In the genomic region with DNA sequence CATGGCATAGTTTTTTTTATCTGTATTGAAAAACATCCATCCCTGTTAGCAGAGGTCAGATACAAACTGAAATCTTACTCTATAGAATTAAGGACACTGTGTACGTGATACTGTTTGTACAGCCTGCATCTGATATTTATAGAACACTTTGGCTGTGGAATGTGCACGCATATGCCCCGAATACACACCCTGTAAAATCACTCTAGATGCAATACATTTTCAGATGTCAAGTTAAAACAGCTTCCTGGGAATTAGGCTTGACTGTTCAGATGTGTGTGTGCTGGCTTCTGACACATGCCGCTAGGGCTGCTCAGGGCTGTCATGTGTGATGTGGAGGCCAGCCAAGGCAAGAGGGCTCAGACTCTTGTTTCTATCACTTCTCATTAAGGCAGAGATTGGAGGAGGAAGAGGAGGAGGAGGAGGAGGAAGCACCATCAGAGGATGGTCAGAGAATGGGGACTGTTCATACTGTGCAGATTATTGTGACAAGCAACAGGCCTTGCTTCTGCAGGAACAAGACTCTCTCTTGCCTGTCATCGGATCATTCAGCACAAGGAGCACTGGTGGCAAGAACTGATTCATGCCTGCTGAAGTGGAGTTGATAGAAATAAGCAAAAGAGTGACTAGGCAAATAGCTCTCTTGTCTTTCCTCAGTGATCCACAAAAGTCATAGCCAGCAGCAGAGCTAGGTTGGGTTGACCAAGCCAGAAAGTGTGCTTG, we compare ENCODE assay signal across 16 mouse cellular contexts.
DNase-seq lines count a peak whose midpoint lies in the region; ATAC-seq and TF ChIP-seq lines count a peak whose summit lies in the region.
"Had no signal": no experiment of that assay in that cellular context is flagged by ENCODE, and none has a peak within 500 bp of the region (broad histone marks: within the 10 kb centered on the region; RNA-seq: fewer than 3 reads in every experiment).

No protein-coding gene starts in this region.

- H3K27me3 ChIP-seq in kidney, embryonic 16.5 days (ENCODE audit: insufficient read depth, low read length): no peaks in the 10 kb centered on the region
- no peaks in the 10 kb centered on the region for H3K27me3 ChIP-seq in kidney, adult 2 months (replicated peaks; ENCODE audit: control insufficient read depth, insufficient read depth, low read length)
- H3K27me3 ChIP-seq in stomach, postnatal 0 days (ENCODE audit: control insufficient read depth, insufficient read depth, low read length): no peaks in the 10 kb centered on the region

- no peaks in the 10 kb centered on the region for H3K9me3 ChIP-seq in kidney, embryonic 16.5 days (ENCODE audit: low read length)
- H3K9me3 ChIP-seq in stomach, postnatal 0 days (ENCODE audit: control insufficient read depth, low read length): no peaks in the 10 kb centered on the region

- no peaks in the 10 kb centered on the region for H3K36me3 ChIP-seq in kidney, embryonic 16.5 days (ENCODE audit: insufficient read depth, low read length)
- H3K36me3 ChIP-seq in kidney, adult 2 months (ENCODE audit: control insufficient read depth, insufficient read depth, low read length): no peaks in the 10 kb centered on the region
- H3K36me3 ChIP-seq in stomach, postnatal 0 days (ENCODE audit: control insufficient read depth, insufficient read depth, low read length): no peaks in the 10 kb centered on the region

- no peak overlapping the region for H3K27ac ChIP-seq in kidney, embryonic 16.5 days (ENCODE audit: low read length)
- no peak overlapping the region for H3K27ac ChIP-seq in kidney, adult 2 months (ENCODE audit: insufficient read depth, low read depth, low read length)
- H3K27ac ChIP-seq in stomach, postnatal 0 days (replicated peaks): peak overlapping the region; percentile 71

- WGBS in kidney, embryonic 16.5 days: 58% methylated on average over 5 of the region's 5 CpGs
- WGBS in kidney, adult 2 months: 77% methylated on average over 5 of the region's 5 CpGs
- 22% methylated on average over 5 of the region's 5 CpGs for WGBS in stomach, postnatal 0 days

- TF ChIP-seq CTCF in kidney, adult 2 months (conservative IDR thresholded peaks at IDR 0.05; ENCODE audit: insufficient read depth, insufficient read length, low read depth, low read length): no peak
- peak; percentile 34; the same call in 1 of the 2 replicates for TF ChIP-seq CTCF in stomach, postnatal 0 days (IDR thresholded peaks at IDR 0.05; ENCODE audit: low read depth)

- no peak overlapping the region for H3K4me3 ChIP-seq in kidney, embryonic 16.5 days (ENCODE audit: low read length)
- H3K4me3 ChIP-seq in kidney, adult 2 months (ENCODE audit: insufficient read depth, low read depth, low read length): no peak overlapping the region
- H3K4me3 ChIP-seq in stomach, postnatal 0 days (ENCODE audit: low read depth, low read length): no peak overlapping the region

- H3K4me1 ChIP-seq in kidney, embryonic 16.5 days (ENCODE audit: insufficient read depth, low read length): no peaks in the 10 kb centered on the region
- no peaks in the 10 kb centered on the region for H3K4me1 ChIP-seq in kidney, adult 2 months (ENCODE audit: control insufficient read depth, insufficient read depth, low read length)
- H3K4me1 ChIP-seq in stomach, postnatal 0 days (replicated peaks; ENCODE audit: control insufficient read depth, insufficient read depth): peaks cover 3% of the 10 kb centered on the region

- no peak overlapping the region for H3K4me2 ChIP-seq in kidney, embryonic 16.5 days (replicated peaks; ENCODE audit: low read depth, low read length)
- no peak overlapping the region for H3K4me2 ChIP-seq in stomach, postnatal 0 days (replicated peaks; ENCODE audit: low read depth)

- DNase-seq in gastrocnemius, postnatal 25 days: peak; percentile 3
- no peak for DNase-seq in gastrocnemius, adult 18-20 months (ENCODE audit: low spot score)
- no peak for DNase-seq in kidney, adult 2 months
- peak; percentile 21 for DNase-seq in testis, postnatal 10 days (ENCODE audit: low spot score)
- no peak for DNase-seq in testis, postnatal 14 days (ENCODE audit: low spot score)
- DNase-seq in stomach, postnatal 0 days (ENCODE audit: low spot score): peak; percentile 22
- no peak for DNase-seq in cerebellum, adult 18-20 months
- DNase-seq: adrenal gland, adult 8-10 months; cerebellum, postnatal 10 days; gastrocnemius, postnatal 14 days; left cerebral cortex, postnatal 4 days; lung, adult 2 months; midbrain, embryonic 14.5 days; spleen, adult 18-20 months had no signal

- no peak for TF ChIP-seq POLR2A in kidney, adult 2 months (IDR thresholded peaks at IDR 0.05; ENCODE audit: low read depth, low read length)

- ATAC-seq in kidney, embryonic 16.5 days (ENCODE audit: low FRiP score, low TSS enrichment): 0 out of 2 replicates have a peak, but pooled peaks have one; percentile 19
- ATAC-seq in stomach, postnatal 0 days (ENCODE audit: low FRiP score, low TSS enrichment): peak; percentile 49
- ATAC-seq: forebrain, embryonic 14.5 days had no signal

- no peak overlapping the region for H3K9ac ChIP-seq in kidney, embryonic 16.5 days (replicated peaks; ENCODE audit: low read length)
- no peak overlapping the region for H3K9ac ChIP-seq in stomach, postnatal 0 days (ENCODE audit: low read length)

- peak; percentile 74 for TF ChIP-seq EP300 in stomach, postnatal 0 days (optimal IDR thresholded peaks at IDR 0.05)

Comparison
In these comparisons a context has a peak if more than half of its experiments do, and no peak if none do; other contexts are left out.
1. DNase-seq: peak in gastrocnemius, postnatal 25 days (single experiment), testis, postnatal 10 days (single experiment) and stomach, postnatal 0 days (single experiment); none in gastrocnemius, adult 18-20 months (single experiment), kidney, adult 2 months (single experiment), testis, postnatal 14 days (single experiment) and cerebellum, adult 18-20 months (0 of 2).